Mouse (Mus musculus) hindbrain, embryonic 11.5 days (tissue): Measurements from ENCODE around the gene Rab3c. TPM values are rescaled to one million over a fixed set of nuclear protein-coding genes. Genes with fewer than 3 reads are reported as not detected.

Experiments used
- ATAC-seq: fragments of 200-750 bp; cut with Nextera tagmentation; 2 replicates; pipeline ENCODE4 v1.8.0; 2017; ENCODE audit warnings: mild to moderate bottlenecking, moderate TSS enrichment, moderate library complexity; ENCODE audit not compliant: low FRiP score
- DNase-seq: peaks from one replicate; pipeline ENCODE4 v3.0.0-alpha.2; 2015; ENCODE audit warnings: low spot score
- H3K27ac ChIP-seq: fragments of 300-500 bp; sonication (generic); 2 replicates; pipeline ENCODE4 v1.5.1; 2014; ENCODE audit warnings: mild to moderate bottlenecking, low read depth, low read length
- H3K27me3 ChIP-seq: fragments of 300-500 bp; sonication (generic); 2 replicates; pipeline ENCODE4 v1.6.1; 2014; ENCODE audit warnings: mild to moderate bottlenecking, low read length, moderate library complexity, mixed read lengths; ENCODE audit not compliant: control insufficient read depth, insufficient read depth
- H3K36me3 ChIP-seq: fragments of 300-500 bp; sonication (generic); 2 replicates; pipeline ENCODE4 v1.6.1; 2014; ENCODE audit warnings: mild to moderate bottlenecking, low read length, moderate library complexity, mixed read lengths; ENCODE audit not compliant: control insufficient read depth, insufficient read depth
- H3K4me1 ChIP-seq: fragments of 300-500 bp; sonication (generic); replicated peaks from 2 replicates; pipeline ENCODE4 v1.6.1; 2014; ENCODE audit warnings: low read length, mixed read lengths; ENCODE audit not compliant: control insufficient read depth, insufficient read depth
- H3K4me2 ChIP-seq: fragments of 300-500 bp; sonication (generic); replicated peaks from 2 replicates; pipeline ENCODE4 v1.6.1; 2014; ENCODE audit warnings: mild to moderate bottlenecking, low read depth, low read length
- H3K4me3 ChIP-seq: fragments of 300-500 bp; sonication (generic); 2 replicates; pipeline ENCODE4 v1.5.1; 2014; ENCODE audit warnings: low read depth, low read length
- H3K9ac ChIP-seq: fragments of 300-500 bp; sonication (generic); 2 replicates; pipeline ENCODE4 v1.6.1; 2014; ENCODE audit warnings: low read depth, low read length
- H3K9me3 ChIP-seq: fragments of 300-500 bp; sonication (generic); 2 replicates; pipeline ENCODE4 v1.6.1; 2016; ENCODE audit warnings: low read length; ENCODE audit not compliant: control insufficient read depth
- WGBS: fragments of 180-500 bp; shearing (Covaris S2); extraction: QIAGEN DNeasy Blood & Tissue Kit; methylation state at CpG from one replicate; pipeline ENCODE4 v1.1.7; 2014; 5-methylcytosine and 5-hydroxymethylcytosine counted together
- polyA plus RNA-seq: library from polyadenylated mRNA; unstranded; fragments of >200 nt; fragmentation: Nextera tagmentation; extraction: Ambion mirVana; gene quantifications from 2 replicates; pipeline ENCODE4 v1.2.1, GENCODE M21; 2014

Rab3c gene
- 49.1 and 60.1 TPM in 2 replicates for polyA plus RNA-seq

- H3K36me3 ChIP-seq = no peaks in the 10 kb centered on the region
- peak within 1 kb of the TSS; percentile 79 for H3K27ac ChIP-seq
- WGBS = under 1% methylated on average over 20 of the region's 20 CpGs
- H3K4me1 ChIP-seq = no peaks in the 10 kb centered on the region
- H3K9ac ChIP-seq = peak within 1 kb of the TSS; percentile 68
- H3K4me3 ChIP-seq = peak within 1 kb of the TSS; percentile 56
- peak; percentile 64 for DNase-seq
- peak within 1 kb of the TSS; percentile 68 for H3K4me2 ChIP-seq
- H3K9me3 ChIP-seq = no peaks in the 10 kb centered on the region
- peak; percentile 54 for ATAC-seq
- no peaks in the 10 kb centered on the region for H3K27me3 ChIP-seq
These were observed at the start of gene Rab3c for GRCm38 (mm10) chr13:110280563-110281144. Gene Rab3c (minus strand): TSS chr13:110280996.

GRCm38 (mm10) chr13:110318746-110319145 is 38.0 kb upstream of the Rab3c start:
- Histone ChIP-seq H3K4me2 (no peak overlapping the region), H3K27ac (no peak overlapping the region), H3K9me3 (no peaks in the 10 kb centered on the region), H3K4me3 (no peak overlapping the region), H3K4me1 (no peaks in the 10 kb centered on the region), H3K36me3 (no peaks in the 10 kb centered on the region), H3K9ac (no peak overlapping the region), H3K27me3 (no peaks in the 10 kb centered on the region)
- ATAC-seq (no peak), DNase-seq (no peak)
- 73% methylated on average over 4 of the region's 4 CpGs for WGBS

- Histone ChIP-seq H3K27ac (no peak overlapping the region), H3K9me3 (no peaks in the 10 kb centered on the region), H3K4me3 (no peak overlapping the region), H3K4me2 (no peak overlapping the region), H3K4me1 (no peaks in the 10 kb centered on the region), H3K9ac (no peak overlapping the region), H3K36me3 (no peaks in the 10 kb centered on the region), H3K27me3 (no peaks in the 10 kb centered on the region)
- WGBS = 87% methylated on average over 5 of the region's 5 CpGs
- DNase-seq (no peak), ATAC-seq (no peak)
These were observed 26.4 kb upstream of the Rab3c start for GRCm38 (mm10) chr13:110307188-110307587.

GRCm38 (mm10) chr13:110297112-110297511 is 16.3 kb upstream of the Rab3c start:
- no peak for ATAC-seq

GRCm38 (mm10) chr13:110288499-110288898 is 7.7 kb upstream of the Rab3c start:
- Histone ChIP-seq H3K9ac (no peak overlapping the region), H3K27me3 (no peaks in the 10 kb centered on the region), H3K4me1 (no peaks in the 10 kb centered on the region), H3K4me3 (no peak overlapping the region), H3K27ac (no peak overlapping the region), H3K4me2 (no peak overlapping the region), H3K36me3 (no peaks in the 10 kb centered on the region), H3K9me3 (no peaks in the 10 kb centered on the region)
- DNase-seq (no peak), ATAC-seq (no peak)
- WGBS = 83% methylated on average over 3 of the region's 3 CpGs

More at GRCm38 (mm10) chr13:110297112-110297511, 16.3 kb upstream of the Rab3c start:
- H3K9me3 ChIP-seq = no peaks in the 10 kb centered on the region
- no peak overlapping the region for H3K4me3 ChIP-seq
- no peak overlapping the region for H3K9ac ChIP-seq
- H3K27me3 ChIP-seq = no peaks in the 10 kb centered on the region
- DNase-seq = no peak
- H3K36me3 ChIP-seq = no peaks in the 10 kb centered on the region
- WGBS = 70% methylated on average over 4 of the region's 4 CpGs
- no peak overlapping the region for H3K4me2 ChIP-seq
- H3K4me1 ChIP-seq = no peaks in the 10 kb centered on the region
- no peak overlapping the region for H3K27ac ChIP-seq

- DNase-seq (no peak), ATAC-seq (no peak)
- H3K36me3 ChIP-seq = no peaks in the 10 kb centered on the region
- H3K27me3 ChIP-seq = no peaks in the 10 kb centered on the region
- no peaks in the 10 kb centered on the region for H3K9me3 ChIP-seq
- WGBS = 79% methylated on average over 4 of the region's 4 CpGs
- H3K4me3 ChIP-seq = no peak overlapping the region
- no peaks in the 10 kb centered on the region for H3K4me1 ChIP-seq
- no peak overlapping the region for H3K4me2 ChIP-seq
- H3K9ac ChIP-seq = no peak overlapping the region
- no peak overlapping the region for H3K27ac ChIP-seq
These were observed 3.0 kb upstream of the Rab3c start for GRCm38 (mm10) chr13:110283781-110284180.

GRCm38 (mm10) chr13:110280028-110280562 is 701 bp downstream of the Rab3c start:
- no peaks in the 10 kb centered on the region for H3K9me3 ChIP-seq
- H3K4me2 ChIP-seq = peak overlapping the region; percentile 68
- DNase-seq (peak; percentile 86), ATAC-seq (peak; percentile 98)
- no peaks in the 10 kb centered on the region for H3K4me1 ChIP-seq
- H3K4me3 ChIP-seq = peak overlapping the region; percentile 56
- H3K9ac ChIP-seq = peak overlapping the region; percentile 68
- H3K27me3 ChIP-seq = no peaks in the 10 kb centered on the region
- peak overlapping the region; percentile 79 for H3K27ac ChIP-seq
- no peaks in the 10 kb centered on the region for H3K36me3 ChIP-seq
- under 1% methylated on average over 23 of the region's 24 CpGs for WGBS

- H3K4me1 ChIP-seq = no peaks in the 10 kb centered on the region
- H3K4me2 ChIP-seq = peak overlapping the region; percentile 68
- peak; percentile 10 for DNase-seq
- H3K27ac ChIP-seq = peak overlapping the region; percentile 72; the same call in 1 of the 2 replicates
- 57% methylated on average over 9 of the region's 9 CpGs for WGBS
- ATAC-seq = no peak
- no peaks in the 10 kb centered on the region for H3K27me3 ChIP-seq
- no peaks in the 10 kb centered on the region for H3K9me3 ChIP-seq
- H3K4me3 ChIP-seq = peak overlapping the region; percentile 56
- H3K36me3 ChIP-seq = no peaks in the 10 kb centered on the region
- peak overlapping the region; percentile 68 for H3K9ac ChIP-seq
These were observed 1.6 kb downstream of the Rab3c start for GRCm38 (mm10) chr13:110278976-110279736.
